Mouse (Mus musculus) thymus, postnatal 25 days (tissue): Measurements from ENCODE around the gene Cd52.
A peak's percentile ranks its signal among the peaks of the same experiment; 100 is the strongest.

Experiments
- DNase-seq: peaks from one replicate; pipeline ENCODE4 v3.0.0; 2022

Gene Cd52

GRCm38 (mm10) chr4:134118126-134118800 is 23.4 kb upstream of the Cd52 start:
- DNase-seq = peak; percentile 82

GRCm38 (mm10) chr4:134117012-134117411 is 22.1 kb upstream of the Cd52 start:
- peak; percentile 83 for DNase-seq

- DNase-seq = no peak
These were observed 21.6 kb upstream of the Cd52 start for GRCm38 (mm10) chr4:134116501-134116900.

GRCm38 (mm10) chr4:134115215-134116144 is 20.6 kb upstream of the Cd52 start:
- peak; percentile 69 for DNase-seq

DNA sequence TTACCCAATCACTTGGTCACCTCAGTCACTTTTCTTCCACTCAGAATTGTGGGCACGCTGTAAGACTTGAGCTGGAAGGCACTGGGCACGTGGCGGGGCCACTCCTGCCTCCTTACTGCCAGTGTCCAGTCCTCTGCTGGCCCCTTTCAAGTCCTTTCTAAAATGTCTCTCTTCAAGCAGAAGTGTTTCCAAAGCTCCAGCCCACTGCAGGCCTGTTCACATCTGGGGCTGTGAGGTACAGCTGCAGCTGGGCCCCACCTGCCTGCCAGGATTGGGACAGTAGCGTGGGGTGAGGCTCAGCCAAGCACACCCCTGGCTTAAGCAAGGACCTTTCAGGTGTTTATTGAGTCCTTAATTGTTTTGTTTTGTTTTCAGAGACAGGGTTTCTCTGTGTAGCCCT is 19.2 kb upstream of the Cd52 start:
- DNase-seq = peak; percentile 36

GRCm38 (mm10) chr4:134113356-134113994 is 18.6 kb upstream of the Cd52 start:
- peak; percentile 17 for DNase-seq

DNA sequence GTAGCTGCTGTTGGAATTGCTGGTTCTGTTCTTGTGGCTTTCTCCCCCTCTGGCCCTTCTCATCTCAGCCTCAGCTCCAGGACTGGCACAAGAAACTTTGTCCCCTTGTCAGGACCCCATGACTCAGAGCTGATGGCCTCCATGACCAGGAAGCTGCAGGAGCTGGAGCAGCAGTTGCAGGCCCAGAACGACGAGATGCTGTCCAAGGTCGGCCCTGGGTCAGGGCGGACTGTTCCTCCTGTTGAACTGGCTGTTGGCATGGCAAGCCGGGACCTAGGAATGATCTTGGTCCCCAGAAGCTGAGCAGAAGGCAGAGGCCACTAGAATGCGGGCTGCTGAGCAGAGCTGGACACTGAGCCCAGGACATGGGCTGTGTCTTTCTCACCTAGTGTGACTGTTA is 17.5 kb upstream of the Cd52 start:
- no peak for DNase-seq

GRCm38 (mm10) chr4:134110653-134111052 is 15.8 kb upstream of the Cd52 start:
- peak; percentile 7 for DNase-seq

DNA sequence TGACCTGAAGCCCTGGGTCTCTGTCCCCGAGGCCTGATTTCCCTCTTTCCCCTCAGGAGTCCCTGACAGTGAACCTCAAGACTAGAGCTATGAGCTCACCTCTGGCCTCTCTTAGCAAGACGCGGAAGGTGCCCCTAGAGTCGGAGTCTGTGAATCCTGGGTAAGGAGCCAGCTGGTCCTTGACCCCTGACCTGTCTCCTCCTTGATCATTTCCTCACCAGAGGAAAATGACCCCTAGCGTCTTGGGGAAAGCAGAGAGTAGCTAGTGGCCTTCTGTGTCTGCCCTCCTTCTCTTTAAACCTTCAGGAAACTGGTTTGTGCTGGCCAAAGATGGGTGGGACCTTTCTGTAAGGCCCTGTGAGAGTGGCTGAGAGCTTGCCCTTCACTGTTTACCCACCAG is 13.3 kb upstream of the Cd52 start:
- DNase-seq = no peak

DNA sequence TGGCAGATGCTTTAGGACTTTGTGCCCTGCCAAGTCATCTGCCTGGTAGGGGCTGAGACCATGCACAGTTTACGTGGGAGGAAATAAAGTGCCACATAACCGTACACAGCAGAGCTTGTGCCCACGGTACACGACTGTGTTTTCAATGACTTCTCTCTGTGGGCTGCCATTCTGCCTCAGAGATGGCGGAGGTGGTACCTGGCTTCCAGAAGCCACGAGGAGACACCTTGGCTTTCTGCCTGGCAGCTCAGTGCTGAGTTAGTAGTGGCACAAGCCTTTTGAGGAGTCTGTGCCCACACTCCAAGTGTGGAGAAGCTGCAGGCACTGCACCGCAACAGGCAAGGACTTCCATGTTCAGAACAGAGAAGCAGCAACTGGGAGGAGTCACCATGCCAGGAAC is 12.8 kb upstream of the Cd52 start:
- no peak for DNase-seq

DNA sequence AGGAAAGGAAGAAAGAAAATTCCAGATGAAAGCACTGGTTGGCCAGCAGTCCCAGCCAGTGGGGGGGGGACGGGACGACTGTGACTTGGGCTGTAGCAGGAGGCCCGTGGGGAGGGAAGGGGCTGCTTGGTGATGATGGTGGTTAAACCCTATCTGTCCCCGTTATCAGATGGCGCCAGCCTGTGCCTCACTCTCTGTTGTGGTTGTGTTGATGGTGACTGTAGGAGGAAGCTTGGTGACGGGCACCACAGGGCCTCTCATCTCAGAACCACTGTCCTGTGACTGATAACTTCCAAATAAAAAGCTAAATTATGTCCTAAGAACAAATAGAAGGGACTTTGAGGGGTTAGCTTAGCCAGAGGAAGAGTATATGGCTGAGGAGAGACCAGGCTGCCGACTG is 11.2 kb upstream of the Cd52 start:
- DNase-seq = no peak

DNA sequence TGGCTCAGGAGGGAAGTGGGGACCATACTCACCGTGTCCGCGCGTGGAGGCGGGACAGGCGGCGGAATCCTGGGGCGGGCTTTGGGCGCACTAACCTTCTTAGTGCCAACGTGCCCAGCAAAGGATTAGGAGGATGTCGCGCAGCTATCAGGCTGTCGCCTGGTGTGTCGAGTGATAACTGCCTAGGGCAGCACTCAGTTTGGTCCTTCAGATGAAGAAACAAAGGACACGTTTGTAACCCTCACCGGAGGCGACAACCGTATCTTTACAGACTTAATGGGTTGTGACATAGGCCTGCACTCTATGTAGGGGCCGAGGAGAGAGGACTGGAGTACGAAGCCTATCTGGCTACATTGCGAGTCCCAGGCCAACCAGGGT is 7.8 kb upstream of the Cd52 start:
- no peak for DNase-seq

GRCm38 (mm10) chr4:134101979-134102741 is 7.3 kb upstream of the Cd52 start, which contains the start of gene Ubxn11:
Gene Ubxn11, plus strand, starts transcription at chr4:134102570.
- DNase-seq = peak; percentile 85

DNA sequence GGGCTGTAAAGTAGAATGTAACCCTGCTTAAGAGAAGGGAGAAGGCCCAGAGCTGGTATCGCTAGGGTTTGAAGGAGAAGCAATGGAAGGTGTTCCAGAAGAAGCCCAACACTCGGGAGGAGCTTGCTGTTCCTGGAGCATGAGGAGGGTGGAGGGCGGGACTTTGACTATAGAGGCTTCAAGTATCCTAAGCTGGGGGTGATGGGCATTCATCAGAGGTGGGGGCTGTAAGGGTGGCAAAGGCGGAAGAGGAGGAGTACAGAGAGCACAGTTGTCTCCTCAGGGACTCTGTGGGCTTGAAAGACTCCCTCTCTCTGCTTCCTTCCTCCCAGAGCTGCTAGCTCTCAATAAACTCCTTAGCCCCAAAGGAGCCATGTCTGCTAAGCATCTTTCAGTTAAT is 5.4 kb upstream of the Cd52 start:
- no peak for DNase-seq

- peak; percentile 87 for DNase-seq
These were observed 3.7 kb upstream of the Cd52 start for GRCm38 (mm10) chr4:134098628-134099027.

- peak; percentile 55 for DNase-seq
These were observed 2.2 kb upstream of the Cd52 start for GRCm38 (mm10) chr4:134097015-134097608.

DNA sequence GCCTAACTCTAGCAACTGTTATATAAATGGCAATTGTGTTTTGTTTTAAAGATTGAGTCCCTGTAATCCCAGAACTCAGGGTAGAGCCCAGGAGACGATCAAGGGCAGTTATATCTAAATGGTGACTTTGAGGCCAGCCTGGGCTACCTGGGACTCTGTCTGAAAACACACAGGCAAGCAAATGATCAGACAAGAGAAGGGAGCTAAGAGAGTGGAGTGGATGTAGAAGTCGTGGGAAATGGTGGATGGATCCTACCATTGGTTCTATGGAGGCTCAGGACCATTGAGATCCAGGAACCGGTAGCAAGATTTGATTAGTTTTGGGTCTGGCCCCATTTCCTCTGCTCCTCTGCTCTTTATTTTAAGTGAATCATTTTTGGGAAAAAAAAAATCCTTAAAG is 1.2 kb upstream of the Cd52 start:
- no peak for DNase-seq

DNA sequence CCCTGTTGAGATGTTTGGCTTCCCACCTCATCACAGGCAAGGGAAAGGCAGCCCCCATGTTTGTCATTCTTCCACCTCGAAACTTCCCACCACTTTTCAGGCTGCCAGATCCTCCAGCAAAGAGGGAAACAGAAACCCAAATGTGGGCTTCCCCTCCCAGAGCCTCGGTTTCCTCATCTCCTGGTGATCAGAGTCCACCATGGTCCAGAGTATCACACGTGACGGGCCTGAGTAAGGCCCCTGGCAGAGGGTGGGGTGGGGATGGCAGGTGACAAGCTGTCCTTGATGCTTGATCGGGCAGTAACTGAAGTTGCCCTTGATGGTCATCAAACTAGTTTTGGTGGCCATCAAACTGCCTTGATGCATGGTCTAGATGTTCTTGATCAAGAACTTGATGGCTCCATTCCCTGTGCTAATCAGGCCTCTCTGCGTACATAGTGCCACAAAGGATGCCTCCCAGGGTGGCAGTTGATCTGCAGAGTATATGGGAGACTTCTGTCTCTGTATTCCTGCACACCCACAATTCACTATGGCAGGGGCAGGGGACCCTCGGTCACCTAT is 798 bp downstream of the Cd52 start:
- DNase-seq = no peak

GRCm38 (mm10) chr4:134092382-134093288 is 2.2 kb downstream of the Cd52 start:
- DNase-seq = peak; percentile 85

DNA sequence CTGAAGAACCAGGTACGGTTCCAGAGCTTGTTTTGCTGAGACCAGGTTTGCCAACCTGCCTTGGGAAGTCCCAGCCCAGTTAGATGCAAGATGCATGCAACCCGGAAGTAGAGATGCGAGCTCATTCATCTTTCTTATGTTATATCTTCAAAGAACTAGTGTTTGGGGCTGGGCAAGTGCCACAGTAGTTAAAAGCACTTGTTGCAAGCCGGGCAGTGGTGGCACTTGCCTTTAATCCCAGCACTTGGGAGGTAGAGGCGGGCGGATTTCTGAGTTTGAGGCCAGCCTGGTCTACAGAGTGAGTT is 3.7 kb downstream of the Cd52 start:
- no peak for DNase-seq

GRCm38 (mm10) chr4:134090521-134091224 is 4.2 kb downstream of the Cd52 start:
- no peak for DNase-seq
